Mouse (Mus musculus) erythroblast, embryonic 14.5 days (primary cell): ENCODE results near the gene Sec24a. TPM values are rescaled to one million over a fixed set of nuclear protein-coding genes. Genes with fewer than 3 reads are reported as not detected.
A peak's percentile ranks its signal among the peaks of the same experiment; 100 is the strongest.

Source experiments
- H3K27me3 ChIP-seq: 2 replicates; pipeline ENCODE4 v1.6.1; 2012; ENCODE audit warnings: inconsistent platforms; ENCODE audit not compliant: control insufficient read depth
- H3K36me3 ChIP-seq: 2 replicates; pipeline ENCODE4 v1.6.1; 2012; ENCODE audit warnings: mild to moderate bottlenecking, inconsistent platforms; ENCODE audit not compliant: control insufficient read depth
- H3K4me1 ChIP-seq: 2 replicates; pipeline ENCODE4 v1.6.1; 2012; ENCODE audit warnings: inconsistent platforms; ENCODE audit not compliant: control insufficient read depth
- H3K4me3 ChIP-seq: replicated peaks from 2 replicates; pipeline ENCODE3; 2012; ENCODE audit warnings: moderate library complexity, mild to moderate bottlenecking, inconsistent platforms
- H3K9me3 ChIP-seq: 2 replicates; pipeline ENCODE4 v1.6.1; 2012; ENCODE audit warnings: low read length, inconsistent platforms, mixed read lengths; ENCODE audit not compliant: control insufficient read depth
- GATA1 ChIP-seq: IDR thresholded peaks from 2 replicates; pipeline ENCODE4 v1.6.1; 2012; ENCODE audit warnings: low read length, inconsistent platforms, mixed read lengths
- TAL1 ChIP-seq: IDR thresholded peaks from 3 replicates; pipeline ENCODE4 v1.6.1; 2012; ENCODE audit warnings: low read length, inconsistent platforms, mixed read lengths
- polyA plus RNA-seq: library from polyadenylated mRNA; stranded (reverse); fragments of >175 nt; gene quantifications from 2 replicates; pipeline ENCODE4 v1.2.3, GENCODE M21; 2012

Gene Sec24a
- 0.22 and 0.26 TPM in 2 replicates for polyA plus RNA-seq

GRCm38 (mm10) chr11:51763213-51763907 lies at the start of gene Sec24a, which contains the start of gene Sar1b:
TSS of gene Sec24a (minus strand) at chr11:51763634.
TSS of gene Sar1b (plus strand) at chr11:51763687.
- no peak for TF ChIP-seq GATA1
- TF ChIP-seq TAL1, result no peak

DNA sequence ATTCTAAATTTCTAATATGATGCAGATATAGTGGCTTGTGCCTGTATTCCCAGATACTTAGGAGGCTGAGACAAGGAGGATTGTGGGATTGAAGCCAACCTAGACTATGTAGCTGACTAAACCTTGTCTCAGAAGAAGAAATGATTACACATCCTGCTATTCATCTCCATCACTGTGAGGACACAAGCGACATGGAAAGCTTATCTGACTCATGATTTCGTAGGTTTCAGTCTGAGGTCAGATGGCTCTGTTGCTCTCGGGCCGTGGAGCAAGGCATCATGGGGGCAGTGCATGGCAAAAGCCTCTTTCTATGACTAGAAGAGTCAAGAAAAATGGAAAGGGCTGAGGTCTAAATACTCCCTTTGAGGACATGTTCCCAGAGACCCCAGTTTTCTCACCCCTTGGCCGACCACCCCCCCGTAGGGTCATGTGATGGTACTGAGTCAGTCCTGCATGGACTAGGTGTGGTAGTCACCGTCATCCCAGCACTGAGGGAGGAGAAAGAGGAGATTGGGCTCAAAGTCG lies 48.6 kb upstream of the Sec24a start:
- no peaks in the 10 kb centered on the region for H3K4me1 ChIP-seq
- no peak for TF ChIP-seq GATA1
- TF ChIP-seq TAL1, result no peak

More at GRCm38 (mm10) chr11:51763213-51763907, at the start of gene Sec24a, which contains the start of gene Sar1b:
- Histone ChIP-seq H3K4me1 (peaks cover 36% of the 10 kb centered on the region), H3K27me3 (peaks cover 12% of the 10 kb centered on the region), H3K9me3 (no peaks in the 10 kb centered on the region), H3K36me3 (peaks cover 10% of the 10 kb centered on the region), H3K4me3 (peak within 1 kb of the TSS; percentile 82)

DNA sequence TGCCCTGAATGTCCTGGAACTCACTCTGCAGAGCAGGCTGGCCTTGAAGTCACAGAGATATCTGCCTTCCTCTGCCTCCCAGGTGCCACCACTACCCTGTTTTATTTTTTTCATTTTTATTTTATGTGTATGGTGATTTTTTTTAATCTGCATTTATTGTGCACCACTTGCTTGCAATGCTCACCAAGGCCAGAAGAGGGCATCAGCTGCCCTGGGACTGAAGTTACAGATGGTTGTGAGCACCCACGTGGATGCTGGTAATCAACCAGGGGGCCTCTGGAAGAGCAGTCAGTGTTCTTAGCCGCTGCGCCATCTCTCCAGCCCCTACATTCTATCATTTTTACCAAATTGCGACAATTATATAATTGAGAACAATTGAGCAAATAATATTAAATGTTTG lies 47.8 kb upstream of the Sec24a start:
- H3K4me3 ChIP-seq, result no peak overlapping the region
- peaks cover 3% of the 10 kb centered on the region; the same call in 1 of the 2 replicates for H3K36me3 ChIP-seq
- no peak for TF ChIP-seq TAL1
- no peak for TF ChIP-seq GATA1
- no peaks in the 10 kb centered on the region for H3K27me3 ChIP-seq
- 0 out of 2 replicates have a peak, but pooled peaks cover 2% of the 10 kb centered on the region for H3K9me3 ChIP-seq
- H3K4me1 ChIP-seq, result no peaks in the 10 kb centered on the region

More for the DNA sequence above, 48.6 kb upstream of the Sec24a start:
- H3K4me3 ChIP-seq, result no peak overlapping the region
- H3K9me3 ChIP-seq, result 0 out of 2 replicates have a peak, but pooled peaks cover 2% of the 10 kb centered on the region
- no peaks in the 10 kb centered on the region for H3K27me3 ChIP-seq
- H3K36me3 ChIP-seq, result peaks cover 7% of the 10 kb centered on the region

GRCm38 (mm10) chr11:51809632-51810224 lies 46.3 kb upstream of the Sec24a start:
- peaks cover 7% of the 10 kb centered on the region for H3K4me1 ChIP-seq
- H3K4me3 ChIP-seq, result no peak overlapping the region
- H3K9me3 ChIP-seq, result 0 out of 2 replicates have a peak, but pooled peaks cover 2% of the 10 kb centered on the region
- H3K36me3 ChIP-seq, result peaks cover 2% of the 10 kb centered on the region; the same call in 1 of the 2 replicates
- no peaks in the 10 kb centered on the region for H3K27me3 ChIP-seq
- TF ChIP-seq TAL1, result no peak
- TF ChIP-seq GATA1, result no peak

DNA sequence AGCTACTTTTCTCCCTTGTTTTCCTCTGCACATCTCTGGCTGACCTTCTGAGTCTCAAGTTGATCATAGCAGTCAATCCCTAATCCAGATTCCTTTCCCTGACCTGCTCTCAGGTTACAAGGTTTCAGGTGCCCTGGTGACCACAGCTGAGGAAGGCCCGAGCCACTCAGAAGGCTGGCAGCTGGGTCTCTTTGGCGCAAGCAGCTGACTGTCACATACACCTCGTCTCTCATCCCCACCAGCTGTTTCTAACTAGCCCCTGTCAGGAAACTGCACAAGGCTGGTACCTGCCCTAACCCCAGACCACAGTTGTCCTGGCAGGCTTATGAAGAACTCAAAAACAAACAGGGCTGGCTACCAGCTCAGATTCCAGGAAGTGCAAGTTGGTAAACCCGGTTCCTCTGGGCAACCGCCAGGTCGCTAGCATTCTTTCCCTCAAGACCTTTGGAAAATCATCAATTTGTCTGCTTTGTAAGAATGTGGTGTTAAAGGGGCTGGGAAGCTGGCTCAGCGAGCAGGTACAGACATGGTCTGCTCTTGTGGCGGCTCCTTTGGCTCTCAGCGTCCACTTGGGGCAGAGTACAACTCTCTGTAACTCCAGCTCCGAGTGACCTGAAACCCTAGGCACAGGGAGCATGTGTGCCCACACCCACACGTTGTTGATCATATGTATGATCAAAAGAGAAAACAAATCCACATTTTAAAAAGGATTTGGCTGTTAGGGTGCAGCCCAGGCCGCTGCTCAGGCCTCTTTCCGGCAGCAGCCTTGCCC lies 43.9 kb upstream of the Sec24a start:
- TF ChIP-seq TAL1 (no peak), GATA1 (no peak)
- Histone ChIP-seq H3K27me3 (no peaks in the 10 kb centered on the region), H3K9me3 (0 out of 2 replicates have a peak, but pooled peaks cover 2% of the 10 kb centered on the region), H3K4me3 (no peak overlapping the region), H3K36me3 (no peaks in the 10 kb centered on the region), H3K4me1 (peaks cover 7% of the 10 kb centered on the region)

- Histone ChIP-seq H3K36me3 (no peaks in the 10 kb centered on the region), H3K4me3 (peak overlapping the region; percentile 62), H3K27me3 (no peaks in the 10 kb centered on the region), H3K9me3 (no peaks in the 10 kb centered on the region), H3K4me1 (peaks cover 9% of the 10 kb centered on the region)
- TF ChIP-seq TAL1 (no peak), GATA1 (no peak)
Measured at GRCm38 (mm10) chr11:51805221-51805981, 42.0 kb upstream of the Sec24a start.

- Histone ChIP-seq H3K27me3 (no peaks in the 10 kb centered on the region), H3K36me3 (no peaks in the 10 kb centered on the region), H3K4me1 (peaks cover 7% of the 10 kb centered on the region), H3K9me3 (no peaks in the 10 kb centered on the region), H3K4me3 (no peak overlapping the region)
- TF ChIP-seq GATA1 (no peak), TAL1 (no peak)
Measured at GRCm38 (mm10) chr11:51800634-51801325, 37.3 kb upstream of the Sec24a start.

GRCm38 (mm10) chr11:51796272-51796671 lies 32.8 kb upstream of the Sec24a start:
- H3K27me3 ChIP-seq, result no peaks in the 10 kb centered on the region
- TF ChIP-seq TAL1 (no peak), GATA1 (no peak)
- H3K4me1 ChIP-seq, result peaks cover 2% of the 10 kb centered on the region; the same call in 1 of the 2 replicates
- no peak overlapping the region for H3K4me3 ChIP-seq
- H3K36me3 ChIP-seq, result peaks cover 18% of the 10 kb centered on the region
- no peaks in the 10 kb centered on the region for H3K9me3 ChIP-seq
